Mouse (Mus musculus) brown adipose tissue, adult 24 weeks (tissue): Measurements from ENCODE around the gene Srrt. TPM values are rescaled to one million over a fixed set of nuclear protein-coding genes. Genes with fewer than 3 reads are reported as not detected.
A peak's percentile ranks its signal among the peaks of the same experiment; 100 is the strongest.

Experiments used
- H3K27ac ChIP-seq: fragments of 200-500 bp; replicated peaks from 2 replicates; pipeline ENCODE4 v1.5.1; 2012; ENCODE audit warnings: low read depth, mild to moderate bottlenecking, low read length
- H3K4me1 ChIP-seq: fragments of 200-500 bp; 2 replicates; pipeline ENCODE4 v1.6.1; 2012; ENCODE audit warnings: low read length, mixed read lengths; ENCODE audit not compliant: control insufficient read depth, insufficient read depth, insufficient read length
- H3K4me3 ChIP-seq: fragments of 200-500 bp; 2 replicates; pipeline ENCODE4 v1.5.1; 2012; ENCODE audit warnings: low read depth, mild to moderate bottlenecking, low read length, moderate library complexity; ENCODE audit not compliant: insufficient read depth
- polyA plus RNA-seq: library from polyadenylated mRNA; stranded (reverse); fragments of >200 nt; gene quantifications from 2 replicates; pipeline ENCODE4 v1.2.4, GENCODE M21; 2012; ENCODE audit not compliant: missing spikeins, insufficient read depth, insufficient read length

Srrt gene
- 31.0 and 45.4 TPM in 2 replicates for polyA plus RNA-seq

- Histone ChIP-seq H3K27ac (peak within 1 kb of the TSS; percentile 56), H3K4me1 (peaks cover 5% of the 10 kb centered on the region), H3K4me3 (peak within 1 kb of the TSS; percentile 98)
Measured at GRCm38 (mm10) chr5:137307071-137307912, at the start of gene Srrt. Gene Srrt (minus strand): TSS chr5:137307674.

GRCm38 (mm10) chr5:137354091-137354490, 46.6 kb upstream of the Srrt start:
- no peak overlapping the region for H3K27ac ChIP-seq
- peak overlapping the region; percentile 17 for H3K4me3 ChIP-seq
- H3K4me1 ChIP-seq = peaks cover 5% of the 10 kb centered on the region; the same call in 1 of the 2 replicates

GRCm38 (mm10) chr5:137352011-137352975, 44.8 kb upstream of the Srrt start:
- peak overlapping the region; percentile 71 for H3K4me3 ChIP-seq
- H3K4me1 ChIP-seq = peaks cover 5% of the 10 kb centered on the region; the same call in 1 of the 2 replicates
- H3K27ac ChIP-seq = peak overlapping the region; percentile 83

GRCm38 (mm10) chr5:137351394-137351793, 43.9 kb upstream of the Srrt start:
- H3K27ac ChIP-seq = peak overlapping the region; percentile 74
- H3K4me3 ChIP-seq = peak overlapping the region; percentile 71
- H3K4me1 ChIP-seq = peaks cover 5% of the 10 kb centered on the region; the same call in 1 of the 2 replicates

GRCm38 (mm10) chr5:137351058-137351380, 43.5 kb upstream of the Srrt start:
- peak overlapping the region; percentile 71 for H3K4me3 ChIP-seq
- peaks cover 5% of the 10 kb centered on the region; the same call in 1 of the 2 replicates for H3K4me1 ChIP-seq
- H3K27ac ChIP-seq = peak overlapping the region; percentile 74

- Histone ChIP-seq H3K4me3 (peak overlapping the region; percentile 71), H3K4me1 (peaks cover 7% of the 10 kb centered on the region; the same call in 1 of the 2 replicates)
Measured at GRCm38 (mm10) chr5:137350205-137351057, 43.0 kb upstream of the Srrt start.

GRCm38 (mm10) chr5:137349384-137350204, 42.1 kb upstream of the Srrt start, which contains the start of gene Ephb4:
Gene Ephb4 (plus strand): TSS chr5:137350109.
- H3K27ac ChIP-seq = peak within 1 kb of the TSS; percentile 96
- H3K4me3 ChIP-seq = peak within 1 kb of the TSS; percentile 71
- peaks cover 7% of the 10 kb centered on the region for H3K4me1 ChIP-seq

More at GRCm38 (mm10) chr5:137350205-137351057, 43.0 kb upstream of the Srrt start:
- H3K27ac ChIP-seq = peak overlapping the region; percentile 74

- peak overlapping the region; percentile 71 for H3K4me3 ChIP-seq
- peak overlapping the region; percentile 96 for H3K27ac ChIP-seq
- H3K4me1 ChIP-seq = peaks cover 2% of the 10 kb centered on the region; the same call in 1 of the 2 replicates
Measured at GRCm38 (mm10) chr5:137348482-137349383, 41.3 kb upstream of the Srrt start.

GRCm38 (mm10) chr5:137347856-137348255, 40.4 kb upstream of the Srrt start:
- peak overlapping the region; percentile 71; the same call in 1 of the 2 replicates for H3K4me3 ChIP-seq
- peak overlapping the region; percentile 82 for H3K27ac ChIP-seq
- peaks cover 2% of the 10 kb centered on the region; the same call in 1 of the 2 replicates for H3K4me1 ChIP-seq

- H3K4me3 ChIP-seq = no peak overlapping the region
- H3K4me1 ChIP-seq = peaks cover 2% of the 10 kb centered on the region; the same call in 1 of the 2 replicates
- no peak overlapping the region for H3K27ac ChIP-seq
Measured at GRCm38 (mm10) chr5:137346983-137347382, 39.5 kb upstream of the Srrt start.

- peaks cover 2% of the 10 kb centered on the region; the same call in 1 of the 2 replicates for H3K4me1 ChIP-seq
- no peak overlapping the region for H3K4me3 ChIP-seq
- H3K27ac ChIP-seq = no peak overlapping the region
Measured at GRCm38 (mm10) chr5:137346388-137346787, 38.9 kb upstream of the Srrt start.

- Histone ChIP-seq H3K4me3 (no peak overlapping the region), H3K4me1 (peaks cover 2% of the 10 kb centered on the region; the same call in 1 of the 2 replicates), H3K27ac (no peak overlapping the region)
Measured at GRCm38 (mm10) chr5:137345821-137346220, 38.3 kb upstream of the Srrt start.

- Histone ChIP-seq H3K4me3 (no peak overlapping the region), H3K27ac (no peak overlapping the region), H3K4me1 (peaks cover 8% of the 10 kb centered on the region)
Measured at GRCm38 (mm10) chr5:137343869-137344268, 36.4 kb upstream of the Srrt start.
